Mouse (Mus musculus) lung, postnatal 0 days (tissue): Measurements from ENCODE around the gene Grtp1. TPM values are rescaled to one million over a fixed set of nuclear protein-coding genes. Genes with fewer than 3 reads are reported as not detected.

Source experiments
- ATAC-seq: fragments of 200-750 bp; cut with Nextera tagmentation; 2 replicates; pipeline ENCODE4 v1.8.0; 2017; ENCODE audit warnings: moderate library complexity
- DNase-seq: peaks from one replicate; pipeline ENCODE4 v3.0.0-alpha.2; 2016; ENCODE audit warnings: low spot score
- H3K27ac ChIP-seq: fragments of 300-500 bp; sonication (generic); 2 replicates; pipeline ENCODE4 v1.5.1; 2014; ENCODE audit warnings: antibody characterized with exemption, mild to moderate bottlenecking, low read length, mixed read lengths
- H3K27me3 ChIP-seq: fragments of 300-500 bp; sonication (generic); replicated peaks from 2 replicates; pipeline ENCODE4 v1.6.1; 2014; ENCODE audit warnings: low read length, mixed read lengths; ENCODE audit not compliant: insufficient read depth
- H3K36me3 ChIP-seq: fragments of 300-500 bp; sonication (generic); 2 replicates; pipeline ENCODE4 v1.6.1; 2014; ENCODE audit warnings: low read length, mixed read lengths; ENCODE audit not compliant: insufficient read depth
- H3K4me1 ChIP-seq: fragments of 300-500 bp; sonication (generic); 2 replicates; pipeline ENCODE4 v1.6.1; 2014; ENCODE audit warnings: antibody characterized with exemption, low read depth, low read length, mixed read lengths; ENCODE audit not compliant: insufficient read depth
- H3K4me2 ChIP-seq: fragments of 300-500 bp; sonication (generic); replicated peaks from 2 replicates; pipeline ENCODE4 v1.6.1; 2014; ENCODE audit warnings: low read depth, mild to moderate bottlenecking, low read length, moderate library complexity, mixed read lengths
- H3K4me3 ChIP-seq: fragments of 300-500 bp; sonication (generic); 2 replicates; pipeline ENCODE4 v1.5.1; 2014; ENCODE audit warnings: low read depth, low read length
- H3K9ac ChIP-seq: fragments of 300-500 bp; sonication (generic); replicated peaks from 2 replicates; pipeline ENCODE4 v1.6.1; 2014; ENCODE audit warnings: low read depth, mild to moderate bottlenecking
- H3K9me3 ChIP-seq: fragments of 300-500 bp; sonication (generic); 2 replicates; pipeline ENCODE4 v1.6.1; 2016; ENCODE audit warnings: low read length, mixed read lengths
- CTCF ChIP-seq: IDR thresholded peaks from 2 replicates; pipeline ENCODE4 v1.5.1; 2016; ENCODE audit warnings: antibody characterized with exemption, mild to moderate bottlenecking
- EP300 ChIP-seq: IDR thresholded peaks from 2 replicates; pipeline ENCODE4 v1.6.1; 2016; ENCODE audit warnings: antibody characterized with exemption, mild to moderate bottlenecking, control low read depth
- WGBS: fragments of 180-500 bp; shearing (Covaris S2); extraction: QIAGEN DNeasy Blood & Tissue Kit; methylation state at CpG from one replicate; pipeline ENCODE4 v1.1.7; 2014; 5-methylcytosine and 5-hydroxymethylcytosine counted together
- polyA plus RNA-seq: library from polyadenylated mRNA; unstranded; fragments of >200 nt; fragmentation: Nextera tagmentation; extraction: Ambion mirVana; gene quantifications from 2 replicates; pipeline ENCODE4 v1.2.1, GENCODE M21; 2015

Grtp1 gene
- polyA plus RNA-seq, 1 experiment from 2014 or later, result 2.5 TPM

DNA sequence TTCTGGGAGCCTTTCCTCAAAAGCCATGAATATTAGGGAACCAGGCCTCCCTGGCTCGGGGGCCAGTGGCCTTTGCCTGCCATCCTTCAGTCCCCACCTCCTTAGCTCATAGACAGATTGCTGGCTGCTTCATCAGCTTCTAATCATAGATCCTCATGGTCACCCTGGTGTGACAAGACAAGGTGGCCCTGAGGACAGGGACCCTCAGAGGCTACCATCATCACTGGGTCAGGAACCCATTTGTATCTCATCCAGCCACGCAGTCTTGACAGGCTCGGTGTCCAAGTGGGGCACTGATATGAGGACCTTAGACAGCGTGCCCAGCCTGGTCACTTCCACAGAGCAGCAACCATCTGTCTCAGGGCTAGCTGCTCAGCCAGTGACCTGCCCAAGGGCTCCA lies 30.1 kb upstream of the Grtp1 start:
- Histone ChIP-seq H3K4me3 (no peak overlapping the region), H3K27ac (no peak overlapping the region), H3K27me3 (no peaks in the 10 kb centered on the region), H3K9ac (no peak overlapping the region), H3K36me3 (no peaks in the 10 kb centered on the region), H3K4me2 (no peak overlapping the region), H3K9me3 (no peaks in the 10 kb centered on the region), H3K4me1 (no peaks in the 10 kb centered on the region)
- whole genome bisulfite sequencing, result 76% methylated on average over 4 of the region's 4 CpGs
- ATAC-seq (no peak), DNase-seq (no peak)
- TF ChIP-seq EP300, result no peak
- TF ChIP-seq CTCF, result no peak

DNA sequence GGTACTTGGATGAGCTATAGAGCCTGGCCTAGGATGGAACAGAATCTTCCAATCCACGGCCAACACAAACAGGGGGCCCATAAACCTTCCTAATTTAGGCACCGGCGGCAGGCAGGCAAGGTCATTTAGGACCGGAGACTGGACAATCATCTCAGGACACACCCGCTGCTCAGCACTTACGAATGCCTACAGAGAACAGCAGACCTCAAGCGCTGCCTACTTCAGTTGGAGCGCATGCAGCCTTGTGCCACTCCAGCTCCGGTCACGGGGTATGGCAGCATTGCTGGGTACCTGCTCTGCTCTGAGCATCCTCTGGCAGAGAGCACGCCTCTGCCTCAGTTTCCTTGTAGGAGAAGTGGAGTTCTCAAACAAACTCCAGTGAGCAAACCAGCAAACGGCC lies 29.4 kb upstream of the Grtp1 start:
- no peaks in the 10 kb centered on the region for H3K27me3 ChIP-seq
- H3K4me3 ChIP-seq, result no peak overlapping the region
- H3K4me2 ChIP-seq, result no peak overlapping the region
- no peaks in the 10 kb centered on the region for H3K9me3 ChIP-seq
- WGBS, result 79% methylated on average over 12 of the region's 12 CpGs
- H3K36me3 ChIP-seq, result no peaks in the 10 kb centered on the region
- H3K4me1 ChIP-seq, result no peaks in the 10 kb centered on the region
- H3K27ac ChIP-seq, result no peak overlapping the region
- H3K9ac ChIP-seq, result no peak overlapping the region
- DNase-seq, result no peak
- TF ChIP-seq CTCF, result no peak
- no peak for TF ChIP-seq EP300
- no peak for ATAC-seq

DNA sequence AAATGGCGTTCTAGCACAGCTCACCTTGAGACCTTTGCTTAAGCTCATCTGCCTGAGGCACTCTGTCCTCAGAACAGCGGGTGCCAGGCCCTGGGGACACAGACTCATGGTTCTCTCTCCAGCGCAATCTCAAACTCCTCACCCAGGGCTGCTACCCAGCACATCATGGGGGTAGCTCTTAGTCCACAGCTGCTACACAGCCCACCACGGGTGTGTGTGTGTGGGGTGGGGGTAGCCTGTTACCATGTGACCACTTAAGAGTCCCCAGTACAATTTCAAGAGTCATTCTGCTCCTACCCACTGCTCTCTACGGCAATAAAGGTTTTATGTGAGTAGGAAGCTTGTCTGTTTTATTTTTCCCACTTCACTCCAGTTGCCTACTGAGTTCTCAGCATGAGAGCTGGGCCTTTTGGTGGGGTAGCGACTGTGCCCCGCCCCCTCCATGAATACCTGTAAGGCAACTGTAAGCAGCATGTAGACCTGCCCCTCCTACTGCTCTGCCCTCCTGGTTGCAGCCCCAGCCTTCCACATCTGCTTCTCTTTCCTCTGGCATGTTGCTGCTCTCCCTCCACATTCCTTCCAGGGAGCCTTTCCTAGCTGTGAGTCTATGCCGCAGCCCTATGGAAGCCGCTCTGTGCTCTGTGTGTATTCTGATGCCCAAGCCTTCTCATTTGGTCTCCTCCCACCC lies 28.6 kb upstream of the Grtp1 start:
- Histone ChIP-seq H3K9me3 (no peaks in the 10 kb centered on the region), H3K4me3 (no peak overlapping the region), H3K27me3 (no peaks in the 10 kb centered on the region), H3K36me3 (no peaks in the 10 kb centered on the region), H3K9ac (no peak overlapping the region), H3K27ac (no peak overlapping the region), H3K4me2 (no peak overlapping the region), H3K4me1 (no peaks in the 10 kb centered on the region)
- ATAC-seq, result no peak
- 38% methylated on average over 9 of the region's 9 CpGs for WGBS
- DNase-seq, result no peak
- TF ChIP-seq CTCF, result no peak

DNA sequence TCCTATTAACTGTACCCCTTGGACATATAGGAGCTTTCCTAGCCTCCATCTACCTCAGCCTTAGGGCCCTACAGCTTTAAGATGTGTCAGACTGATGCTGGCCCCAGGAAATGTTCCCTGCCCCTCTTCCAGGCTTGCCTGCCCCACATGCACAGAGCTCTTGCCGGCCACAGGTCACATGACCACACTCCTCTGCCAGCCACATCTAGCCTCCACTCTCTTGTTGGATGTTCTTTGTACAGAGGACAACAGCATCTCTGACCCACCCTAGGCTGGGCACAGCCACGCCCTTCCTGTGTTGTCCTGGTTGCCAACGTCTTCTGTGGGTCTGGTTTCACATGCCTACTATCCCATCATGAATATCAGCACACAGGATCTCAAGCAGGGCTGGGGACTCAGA lies 26.8 kb upstream of the Grtp1 start:
- no peaks in the 10 kb centered on the region for H3K9me3 ChIP-seq
- no peak for DNase-seq
- H3K27ac ChIP-seq, result no peak overlapping the region
- H3K36me3 ChIP-seq, result no peaks in the 10 kb centered on the region
- no peak overlapping the region for H3K9ac ChIP-seq
- H3K27me3 ChIP-seq, result no peaks in the 10 kb centered on the region
- WGBS, result 46% methylated on average over 3 of the region's 3 CpGs
- ATAC-seq, result no peak
- TF ChIP-seq CTCF (no peak), EP300 (no peak)
- no peak overlapping the region for H3K4me3 ChIP-seq
- no peaks in the 10 kb centered on the region for H3K4me1 ChIP-seq
- no peak overlapping the region for H3K4me2 ChIP-seq

DNA sequence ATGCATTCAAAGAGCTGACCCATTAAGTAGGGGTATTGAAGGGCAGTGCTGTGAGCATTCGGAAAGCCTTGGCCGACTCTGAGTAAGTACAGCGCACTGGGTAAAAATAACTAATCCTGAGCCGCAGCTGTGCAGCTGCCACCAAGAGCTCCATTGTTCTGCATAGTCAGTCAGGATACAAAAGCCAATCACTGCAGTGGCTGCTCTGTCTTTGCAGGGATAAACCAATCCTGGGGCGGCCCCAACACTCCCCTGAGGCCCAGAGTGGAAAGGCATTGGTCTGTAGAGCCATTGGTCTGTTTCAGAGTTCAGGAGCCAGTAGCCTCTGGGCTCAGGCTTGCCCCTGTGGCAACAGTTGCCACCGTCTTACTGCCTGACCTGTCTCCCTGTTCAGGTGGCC lies 25.9 kb upstream of the Grtp1 start:
- H3K4me3 ChIP-seq, result no peak overlapping the region
- no peak overlapping the region for H3K9ac ChIP-seq
- WGBS, result 72% methylated on average over 6 of the region's 6 CpGs
- no peaks in the 10 kb centered on the region for H3K36me3 ChIP-seq
- DNase-seq (no peak), ATAC-seq (no peak)
- H3K27ac ChIP-seq, result no peak overlapping the region
- no peaks in the 10 kb centered on the region for H3K4me1 ChIP-seq
- no peaks in the 10 kb centered on the region for H3K9me3 ChIP-seq
- H3K4me2 ChIP-seq, result no peak overlapping the region
- TF ChIP-seq EP300, result no peak
- TF ChIP-seq CTCF, result no peak
- no peaks in the 10 kb centered on the region for H3K27me3 ChIP-seq

DNA sequence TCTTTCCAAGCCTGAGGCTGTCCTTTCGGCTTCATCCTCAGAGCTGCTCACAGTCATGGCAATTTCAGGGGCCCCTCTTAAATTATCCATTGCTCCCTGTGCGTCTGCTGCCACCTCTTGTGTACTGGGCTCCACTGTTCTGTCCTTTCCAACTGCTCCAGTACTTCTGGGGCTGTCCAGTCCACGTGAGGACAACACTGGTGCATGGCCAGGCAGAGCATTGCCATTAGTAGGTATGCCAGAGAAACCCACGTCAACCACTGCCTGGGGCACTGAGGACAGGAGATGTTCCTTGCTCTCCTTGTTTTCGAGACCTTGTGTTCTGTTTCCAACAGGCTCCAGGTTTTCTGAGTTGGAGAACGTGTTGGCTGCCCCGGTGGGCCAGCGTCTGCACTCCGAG lies 24.0 kb upstream of the Grtp1 start:
- H3K27ac ChIP-seq, result no peak overlapping the region
- H3K4me1 ChIP-seq, result no peaks in the 10 kb centered on the region
- H3K4me2 ChIP-seq, result no peak overlapping the region
- no peaks in the 10 kb centered on the region for H3K27me3 ChIP-seq
- no peak for TF ChIP-seq CTCF
- no peak for DNase-seq
- no peaks in the 10 kb centered on the region for H3K36me3 ChIP-seq
- H3K4me3 ChIP-seq, result no peak overlapping the region
- no peak overlapping the region for H3K9ac ChIP-seq
- 79% methylated on average over 9 of the region's 9 CpGs for WGBS
- no peaks in the 10 kb centered on the region for H3K9me3 ChIP-seq
- ATAC-seq, result no peak

DNA sequence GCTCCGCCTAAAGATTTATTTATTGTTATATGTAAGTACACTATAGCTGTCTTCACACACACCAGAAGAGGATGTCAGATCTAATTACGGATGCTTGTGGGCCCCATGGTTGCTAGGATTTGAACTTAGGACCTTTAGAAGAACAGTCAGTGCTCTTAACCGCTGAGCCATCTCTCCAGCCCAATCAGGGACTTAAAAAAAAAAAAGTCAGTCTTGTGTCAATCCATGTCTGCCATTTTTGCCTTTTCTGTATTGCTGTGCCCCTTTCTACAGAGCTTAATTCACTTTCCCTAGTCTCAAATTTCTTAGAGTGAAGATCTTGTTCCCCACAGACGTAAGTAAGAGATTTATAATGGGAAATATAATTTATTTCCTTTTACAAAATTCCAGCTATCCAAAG lies 18.0 kb upstream of the Grtp1 start:
- H3K9ac ChIP-seq, result no peak overlapping the region
- WGBS, result 75% methylated on average over 4 of the region's 4 CpGs
- no peak overlapping the region for H3K4me3 ChIP-seq
- no peaks in the 10 kb centered on the region for H3K27me3 ChIP-seq
- H3K9me3 ChIP-seq, result no peaks in the 10 kb centered on the region
- no peak for ATAC-seq
- no peaks in the 10 kb centered on the region for H3K36me3 ChIP-seq
- no peak for DNase-seq
- peaks cover 6% of the 10 kb centered on the region; the same call in 1 of the 2 replicates for H3K4me1 ChIP-seq
- TF ChIP-seq EP300 (no peak), CTCF (no peak)
- no peak overlapping the region for H3K27ac ChIP-seq
- no peak overlapping the region for H3K4me2 ChIP-seq
